Mouse (Mus musculus) inflammation-experienced regulatory T-cells, adult 6 months (primary cell): ENCODE measurements around the gene Psat1. TPM values are rescaled to one million over a fixed set of nuclear protein-coding genes. Genes with fewer than 3 reads are reported as not detected.

ENCODE experiments used
- ATAC-seq: one replicate; pipeline ENCODE4 v1.8.0; 2017
- polyA plus RNA-seq, 3 experiments: library from polyadenylated mRNA; unstranded; fragments of 100-300 nt; shearing (Covaris generic); gene quantifications; one replicate each; pipeline ENCODE4 v1.2.1; 2017

The Psat1 gene
- polyA plus RNA-seq, 3 experiments from 2014 or later = 41.8 to 72.6 (median 54.3) TPM

GRCm38 (mm10) chr19:15864129-15864528, 83.0 kb downstream of the Psat1 start:
- no peak for ATAC-seq

DNA sequence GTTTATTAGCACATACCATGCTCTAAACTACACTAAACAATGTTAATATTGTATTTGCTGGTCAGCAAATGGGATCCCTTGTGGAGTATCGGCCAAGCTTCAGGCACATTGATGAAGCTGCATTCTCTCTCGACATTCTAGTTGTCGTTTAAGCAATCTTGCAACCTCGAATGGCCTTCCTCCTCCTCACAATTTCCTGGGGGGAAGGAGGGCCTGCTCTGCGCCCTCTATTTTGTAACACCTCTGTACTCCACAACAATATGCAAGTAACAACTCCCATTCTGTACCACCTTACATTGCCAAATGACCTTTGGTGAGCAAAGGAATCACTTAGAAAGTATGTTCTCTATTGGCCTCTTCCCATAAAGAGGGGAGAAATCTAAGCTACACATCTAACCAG, 91.8 kb downstream of the Psat1 start:
- ATAC-seq = no peak

Other genes starting within 250 kb of the Psat1 start
- 1 to 10 TPM; 2.6 to 3.7 (median 3.0) TPM for gene Cep78, start 37.7 kb upstream of the Psat1 start, polyA plus RNA-seq
- 10 to 100 TPM; 17.5 to 40.9 (median 26.6) TPM for gene Gnaq, start 185.5 kb upstream of the Psat1 start, polyA plus RNA-seq